ENCODE assay signal across 15 mouse cellular contexts in genomic region chr15:80981176-80981575, GRCm38 (mm10).
"Had no signal": no experiment of that assay in that cellular context is flagged by ENCODE, and none has a peak within 500 bp of the region (broad histone marks: within the 10 kb centered on the region; RNA-seq: fewer than 3 reads in every experiment).

No protein-coding gene starts in this region.

- H3K36me3 ChIP-seq: kidney, embryonic 15.5 days; limb, embryonic 10.5 days; neural tube, embryonic 13.5 days had no signal

- H3K4me3 ChIP-seq: kidney, embryonic 15.5 days; left cerebral cortex, adult 2 months; limb, embryonic 10.5 days; neural tube, embryonic 13.5 days had no signal

- H3K9me3 ChIP-seq: kidney, embryonic 15.5 days; limb, embryonic 10.5 days; neural tube, embryonic 13.5 days had no signal

- H3K27me3 ChIP-seq: kidney, embryonic 15.5 days; neural tube, embryonic 13.5 days had no signal

- H3K4me2 ChIP-seq: kidney, embryonic 15.5 days; midbrain, embryonic 11.5 days; neural tube, embryonic 13.5 days had no signal

- H3K27ac ChIP-seq: kidney, embryonic 15.5 days; left cerebral cortex, adult 2 months; limb, embryonic 10.5 days; neural tube, embryonic 13.5 days had no signal

- ATAC-seq: intestine, embryonic 16.5 days; lung, postnatal 0 days; midbrain, embryonic 16.5 days had no signal

- H3K9ac ChIP-seq: kidney, embryonic 15.5 days; neural tube, embryonic 13.5 days had no signal

- DNase-seq: kidney, adult 2 months; kidney, postnatal 25 days; lung, adult 2 months; lung, postnatal 36 days; right cerebral cortex, postnatal 14 days; thymus, adult 2 months; thymus, postnatal 36 days had no signal
